Mouse (Mus musculus) urinary bladder, postnatal 4 days (tissue): ENCODE results near the gene Rap1gap2.

Experiments used
- DNase-seq, 2 experiments: peaks; one replicate each; pipeline ENCODE4 v3.0.0; 2021 to 2022; ENCODE audit warnings: low spot score in 2 of 2

Gene Rap1gap2

DNA sequence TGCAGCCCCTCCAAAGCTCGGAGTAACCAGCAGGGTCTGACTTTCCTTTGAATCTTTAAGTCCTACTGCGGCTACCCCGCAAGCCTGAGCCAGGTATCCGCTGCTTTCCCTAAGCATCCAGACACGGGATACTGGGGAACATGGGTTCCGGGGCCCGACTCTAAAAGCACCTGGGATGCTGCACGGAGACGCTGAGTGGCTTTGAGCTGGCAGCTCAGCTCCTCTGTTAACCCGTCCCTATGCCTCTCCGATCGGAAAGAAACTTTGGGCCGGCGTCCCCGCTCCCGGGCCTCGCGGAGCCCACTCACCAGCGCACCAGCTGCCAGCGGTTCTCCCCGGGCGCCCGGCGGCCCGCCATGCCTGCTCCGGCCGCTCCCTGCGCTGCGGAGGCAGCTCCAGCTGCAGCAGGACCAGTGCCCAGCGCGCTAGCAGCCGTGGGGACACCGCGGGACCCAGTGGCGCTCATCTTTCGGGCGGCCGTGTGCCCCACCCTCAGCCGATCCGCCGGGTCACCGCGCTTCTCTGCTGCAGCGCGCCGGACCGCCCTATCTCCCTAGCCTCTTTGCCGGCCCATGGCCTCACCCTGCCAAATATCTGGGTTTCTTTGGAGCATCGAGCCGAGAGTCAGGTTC lies at the start of gene Rap1gap2:
Gene Rap1gap2, minus strand, starts transcription at position 371 of the 632 bp plus-strand sequence.
- DNase-seq = no peak

DNA sequence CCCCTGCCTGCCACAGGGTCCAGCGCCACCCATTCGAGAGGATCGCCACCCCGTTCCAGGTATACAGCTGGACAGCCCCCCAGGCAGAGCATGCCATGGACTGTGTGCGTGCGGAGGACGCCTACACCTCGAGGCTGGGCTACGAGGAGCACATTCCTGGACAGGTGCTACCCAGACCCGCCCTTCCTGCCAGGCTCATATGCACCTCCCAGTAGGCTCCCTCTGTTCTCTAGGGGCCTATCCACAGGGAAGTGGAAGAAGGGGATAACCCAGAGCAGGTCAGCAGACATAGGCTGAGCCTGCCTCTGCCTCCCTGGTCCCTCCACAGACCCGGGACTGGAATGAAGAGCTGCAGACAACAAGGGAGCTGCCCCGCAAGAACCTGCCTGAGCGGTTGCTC lies 49.6 kb upstream of the Rap1gap2 start:
- no peak for DNase-seq

- DNase-seq = no peak
Measured at GRCm38 (mm10) chr11:74655941-74656340, 45.2 kb upstream of the Rap1gap2 start.

- DNase-seq = no peak
Measured at GRCm38 (mm10) chr11:74653385-74653784, 42.7 kb upstream of the Rap1gap2 start.

DNA sequence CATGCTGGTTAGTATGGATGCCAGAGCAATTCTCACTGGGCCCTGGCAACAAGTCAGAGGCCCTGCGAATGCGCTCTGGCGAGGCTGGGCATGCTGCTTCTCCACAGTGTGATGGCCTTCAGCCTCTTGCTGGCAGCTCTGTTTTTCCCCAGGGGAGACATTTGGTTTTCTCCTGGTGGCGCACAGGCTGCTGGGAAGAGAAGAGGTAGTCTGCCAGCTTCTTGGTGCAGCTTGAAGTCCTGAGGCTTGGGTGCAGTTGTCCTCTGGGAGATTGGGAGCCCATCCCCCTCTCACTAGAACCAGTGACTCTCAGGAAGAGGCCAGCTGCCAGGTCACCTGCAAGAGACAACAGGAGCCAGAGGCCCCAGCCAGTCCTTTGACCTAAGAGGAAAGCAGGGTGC lies 42.1 kb upstream of the Rap1gap2 start:
- DNase-seq = no peak

DNA sequence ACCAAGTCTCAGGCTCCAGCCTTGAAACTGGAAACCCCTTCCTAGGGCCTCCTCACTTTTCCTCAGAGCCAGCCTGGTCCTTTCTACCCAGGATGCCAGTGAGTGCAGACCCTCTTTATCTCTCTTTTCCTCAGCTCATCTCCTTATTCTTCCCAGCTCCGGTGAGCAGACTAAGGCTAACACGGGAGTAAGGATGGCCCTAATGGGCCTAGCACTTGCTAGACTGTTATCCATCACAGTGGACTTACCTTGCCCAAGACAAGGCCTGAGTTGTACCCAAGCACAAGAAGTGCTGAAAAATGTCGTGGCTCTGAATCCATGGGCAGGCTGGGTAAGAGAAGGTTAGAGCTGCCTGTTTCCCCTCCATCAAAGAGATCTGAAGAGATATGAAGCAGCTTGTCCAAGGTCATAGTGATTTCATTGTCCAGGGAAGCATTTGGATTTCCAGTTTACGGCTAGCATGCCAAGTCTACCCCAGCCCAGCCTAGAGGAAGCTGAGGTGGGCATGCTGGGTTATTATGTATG lies 39.9 kb upstream of the Rap1gap2 start:
- no peak for DNase-seq

- DNase-seq = no peak
Measured at GRCm38 (mm10) chr11:74649647-74650551, 39.2 kb upstream of the Rap1gap2 start.

DNA sequence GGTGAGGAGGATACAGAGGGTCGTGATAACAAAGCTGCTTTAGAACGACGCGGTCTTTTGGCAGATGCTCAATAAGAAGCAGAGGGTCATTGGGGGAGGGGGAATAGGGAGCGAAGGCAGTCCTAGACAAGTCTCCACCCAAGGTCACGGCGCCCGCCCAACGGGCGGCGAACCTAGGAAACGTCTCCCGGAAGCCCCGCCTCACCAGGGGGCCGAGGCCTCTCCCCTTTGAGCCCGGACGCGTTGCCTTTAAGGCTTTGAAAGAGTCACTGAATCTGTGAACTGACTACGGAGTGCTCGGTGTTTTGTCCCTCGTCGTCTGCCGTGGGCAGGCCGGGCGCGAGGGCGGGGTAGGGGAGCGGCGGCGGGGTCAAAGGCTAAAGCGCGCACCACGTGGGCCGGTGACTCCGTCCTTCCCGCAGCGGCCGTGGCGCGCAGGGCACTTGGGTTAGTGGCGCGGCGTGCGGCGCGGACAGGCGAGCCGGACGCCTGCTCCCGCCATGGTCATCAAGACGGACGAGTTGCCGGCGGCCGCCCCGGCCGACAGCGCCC lies 38.5 kb upstream of the Rap1gap2 start, which contains the start of gene Cluh:
Gene Cluh, plus strand, starts transcription at position 401 of the 552 bp plus-strand sequence.
- peak; percentile 97 to 99 for DNase-seq

GRCm38 (mm10) chr11:74648676-74649075 lies 38.0 kb upstream of the Rap1gap2 start:
- DNase-seq = no peak

DNA sequence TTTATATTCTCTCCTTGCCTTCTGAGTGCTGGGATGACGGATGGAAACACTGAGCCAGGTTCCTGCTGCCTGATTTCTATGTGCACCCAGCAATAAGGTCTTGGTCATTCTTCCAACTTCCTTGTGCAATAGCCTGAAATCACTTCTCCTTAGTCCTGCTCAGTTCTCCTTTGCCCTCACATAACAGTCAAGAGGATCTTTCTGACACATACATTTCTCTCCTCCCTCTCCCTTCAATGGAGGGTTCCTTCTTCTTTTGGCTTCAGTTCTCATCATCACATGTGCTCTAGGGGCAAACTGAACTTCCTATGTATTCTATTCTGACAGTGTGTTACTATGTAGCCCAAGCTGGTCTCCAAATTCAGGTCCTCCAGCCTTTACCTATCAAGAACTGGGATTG lies 37.3 kb upstream of the Rap1gap2 start:
- DNase-seq = no peak

DNA sequence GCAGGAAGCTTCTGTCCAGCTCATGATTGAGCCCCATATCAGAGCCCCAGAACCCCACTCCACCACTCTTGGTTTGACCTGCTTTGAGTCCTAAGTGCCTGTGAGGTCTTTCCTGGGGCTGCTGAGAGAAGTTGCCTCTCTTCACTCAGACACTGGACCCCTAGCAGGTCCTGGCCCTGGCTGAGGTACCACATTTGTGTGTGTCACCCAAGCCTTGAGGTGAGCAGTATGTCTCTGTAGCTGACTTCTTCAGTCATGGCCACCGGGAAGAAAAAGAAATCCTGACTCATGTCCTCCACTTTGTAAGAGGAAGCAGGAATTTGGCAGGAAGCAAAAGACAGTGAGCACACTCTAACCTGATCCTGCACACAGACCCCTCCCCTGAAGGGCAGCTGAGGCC lies 28.9 kb upstream of the Rap1gap2 start:
- DNase-seq = no peak

DNA sequence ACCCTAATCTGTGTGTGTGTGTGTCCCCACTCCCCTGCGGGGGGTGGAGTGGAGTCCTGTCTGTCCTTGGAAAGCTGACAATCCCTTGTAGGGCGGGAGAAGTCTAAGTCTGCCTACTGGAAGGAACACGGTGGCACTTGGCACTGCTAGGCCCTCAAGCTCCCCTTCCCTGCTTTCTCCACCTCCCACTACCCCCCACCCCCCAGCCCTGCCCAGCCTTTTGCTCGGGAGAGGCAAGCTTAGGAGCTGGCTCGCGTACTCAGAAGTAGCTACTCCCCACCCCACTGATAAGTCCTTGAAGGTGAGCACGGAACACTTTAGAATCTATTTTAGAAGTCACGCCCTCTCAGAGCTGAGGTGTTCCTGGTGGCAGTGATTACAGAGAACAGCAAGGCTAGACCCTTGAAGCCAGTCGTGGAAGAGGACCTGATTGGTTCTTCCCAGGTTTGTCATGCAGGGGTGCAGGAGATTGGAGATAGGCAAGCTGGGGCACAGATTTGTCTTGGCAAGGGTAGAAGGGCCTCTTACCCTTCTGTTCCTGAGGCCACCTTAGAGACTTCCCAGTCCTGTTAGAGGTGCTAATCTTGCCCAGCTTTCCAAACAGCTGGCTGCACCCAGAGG lies 28.2 kb upstream of the Rap1gap2 start:
- no peak for DNase-seq

DNA sequence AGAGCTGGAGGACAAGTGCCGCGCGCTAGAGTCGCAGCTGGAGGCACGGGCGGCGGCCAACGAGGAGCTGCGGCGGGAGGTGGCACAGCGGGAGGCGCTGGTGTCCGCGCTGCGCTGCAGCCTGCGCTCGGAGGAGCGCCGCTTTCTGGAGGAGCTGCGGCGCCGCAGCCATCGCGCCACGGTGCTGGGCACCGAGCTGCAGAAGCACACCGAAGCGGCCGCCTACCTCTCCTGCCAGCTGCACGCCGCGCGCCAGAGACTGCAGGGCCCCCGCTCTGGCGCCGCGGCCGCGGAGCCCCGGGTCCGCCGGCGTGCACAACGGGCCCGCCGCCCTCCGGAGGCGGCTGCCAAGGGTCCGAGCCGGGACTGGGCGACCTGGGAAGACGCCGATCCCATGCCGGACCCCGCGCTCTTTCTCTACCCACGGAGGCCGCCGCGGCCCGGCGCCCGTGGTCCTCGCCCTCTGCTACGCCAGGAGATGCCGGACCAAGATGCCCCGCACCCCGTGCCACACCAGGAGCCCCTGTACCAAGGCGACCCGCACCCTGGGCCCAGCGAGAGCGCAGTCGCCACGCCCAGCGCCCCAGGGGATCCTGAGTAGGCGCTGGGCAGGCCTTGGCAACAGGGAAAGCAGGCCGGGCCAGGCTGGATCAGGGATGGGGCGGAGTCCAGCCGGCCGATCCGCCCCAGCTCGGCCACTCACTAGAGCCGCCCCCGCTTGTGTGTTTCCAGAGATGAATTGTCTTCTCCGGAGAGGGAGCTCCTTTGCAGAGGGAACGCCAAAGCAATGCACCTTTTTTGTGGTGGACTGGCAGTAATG lies 27.5 kb upstream of the Rap1gap2 start:
- DNase-seq = peak; percentile 77 to 80

DNA sequence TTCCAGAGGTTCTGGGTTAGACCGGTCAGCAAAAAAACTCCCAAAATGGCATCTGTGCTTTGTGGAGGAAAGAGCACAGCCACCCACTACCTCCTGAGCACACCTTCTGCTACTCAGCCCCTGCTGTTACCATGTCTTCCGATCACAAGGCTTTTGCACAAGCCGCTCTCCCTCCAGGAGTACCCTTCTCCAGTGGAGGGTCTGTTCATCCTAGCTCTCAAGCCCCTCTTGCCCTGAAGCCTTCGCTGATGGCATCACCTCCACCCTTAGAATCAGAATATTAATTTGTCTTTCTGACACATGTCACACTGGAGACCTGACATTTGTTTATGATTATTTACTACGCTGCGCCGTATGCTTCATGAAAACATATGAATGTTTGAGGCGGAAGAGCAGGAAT lies 26.8 kb upstream of the Rap1gap2 start:
- DNase-seq = no peak

DNA sequence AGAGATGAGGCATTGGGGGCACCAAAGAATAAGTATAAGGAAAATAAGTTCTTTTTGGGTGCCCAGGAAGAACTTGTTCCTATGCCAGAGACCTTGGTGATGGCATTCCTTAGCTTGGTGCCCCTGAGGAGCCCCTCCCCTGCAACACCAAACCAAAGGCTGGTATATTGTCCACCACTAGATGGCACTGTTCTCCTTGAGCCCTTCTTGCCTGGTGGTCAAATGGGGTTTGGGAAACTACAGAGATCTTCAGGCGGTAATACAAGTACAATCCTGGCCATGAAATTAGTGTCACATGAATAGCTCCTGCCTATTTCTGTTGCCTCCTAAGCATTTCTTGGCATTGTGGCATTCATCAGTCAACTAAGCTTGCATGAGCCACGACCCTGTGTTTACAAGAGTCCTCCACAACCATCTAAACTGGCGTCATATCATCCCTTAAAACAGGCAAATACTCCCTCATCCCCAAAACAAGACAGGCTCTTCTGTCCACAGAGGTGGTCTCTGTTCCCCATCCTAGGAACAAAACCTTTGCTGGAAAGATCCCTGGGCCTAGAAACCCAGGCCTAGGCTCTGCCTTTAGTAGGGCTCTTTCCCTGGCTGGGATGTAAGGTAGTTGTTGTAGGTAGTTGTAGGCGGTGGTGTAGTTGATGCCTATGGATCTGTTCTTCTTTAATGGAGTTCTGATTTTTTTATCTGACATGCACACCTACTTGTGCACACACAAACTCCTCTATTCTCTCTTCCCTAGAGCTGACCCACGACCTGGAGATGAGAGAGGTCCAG lies 24.0 kb upstream of the Rap1gap2 start:
- peak; percentile 28 to 72 for DNase-seq

DNA sequence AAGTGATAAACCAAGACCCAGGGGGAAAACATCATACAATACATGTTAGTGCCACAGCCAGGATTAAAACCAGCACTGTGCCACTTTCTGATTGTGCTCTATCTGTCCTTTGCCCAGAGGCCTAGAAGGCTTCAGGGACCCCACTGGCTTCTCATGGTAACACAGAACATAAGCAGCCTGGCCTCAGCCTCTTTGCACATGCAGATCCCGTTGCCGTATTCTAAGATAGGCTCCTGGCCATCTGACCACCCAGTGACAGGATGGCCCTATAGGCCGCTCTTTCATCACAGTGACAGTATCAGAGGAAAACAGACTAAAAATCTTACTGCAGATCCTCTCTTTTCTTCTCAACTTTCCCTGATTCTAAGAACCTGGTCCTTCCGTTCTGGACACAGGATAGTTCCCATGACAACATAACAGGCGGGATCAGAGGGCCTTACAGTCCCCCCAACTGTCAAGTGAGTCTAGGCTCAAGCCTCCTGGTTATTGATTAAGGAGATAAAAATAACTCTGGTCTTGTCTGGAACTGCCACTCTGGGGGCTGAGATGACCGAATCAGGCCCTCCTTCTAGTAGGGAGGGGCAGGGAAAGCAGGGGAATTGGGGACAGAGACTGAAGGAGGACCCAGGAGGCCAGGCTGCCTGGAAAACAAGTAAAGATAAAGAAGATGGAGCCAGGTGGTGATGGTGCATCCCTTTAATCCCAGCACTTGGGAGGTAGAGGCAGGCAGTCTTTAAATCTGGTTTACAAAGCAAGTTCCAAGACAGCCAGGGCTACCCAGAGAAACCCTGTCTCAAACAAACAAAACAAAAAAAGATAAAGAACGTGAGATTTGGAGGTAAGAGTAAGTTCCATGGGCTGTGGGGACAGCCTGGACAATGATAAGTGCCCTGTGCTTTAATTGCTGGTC lies 21.4 kb upstream of the Rap1gap2 start:
- DNase-seq = no peak

GRCm38 (mm10) chr11:74627481-74627880 lies 16.8 kb upstream of the Rap1gap2 start:
- DNase-seq = no peak

- no peak for DNase-seq
Measured at GRCm38 (mm10) chr11:74625333-74625732, 14.6 kb upstream of the Rap1gap2 start.

DNA sequence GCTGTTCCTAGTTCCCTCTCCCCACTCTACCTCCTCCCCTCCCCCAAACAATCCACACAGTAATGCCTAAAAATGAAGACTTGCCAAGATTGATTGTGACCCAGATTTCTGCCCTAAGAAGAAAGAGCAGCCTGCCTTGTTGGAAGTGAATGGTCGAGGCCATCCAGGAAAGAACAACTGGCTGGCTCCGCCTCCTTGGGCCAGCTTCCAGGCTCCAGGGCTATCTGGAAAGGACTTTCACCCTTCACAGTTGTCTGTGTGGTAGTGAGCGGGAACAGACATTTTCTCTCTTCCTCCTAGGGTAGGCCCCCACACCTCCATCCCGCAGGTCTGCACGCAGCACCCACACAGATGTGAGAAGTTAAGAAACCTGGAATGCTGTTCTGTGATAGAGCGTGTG lies 13.0 kb upstream of the Rap1gap2 start:
- no peak for DNase-seq
